ENCODE assay signal across 13 mouse cellular contexts in genomic region chr10:25016110-25016509, GRCm38 (mm10).
A peak's percentile ranks its signal among the peaks of the same experiment; 100 is the strongest.
DNase-seq lines count a peak whose midpoint lies in the region; ATAC-seq and TF ChIP-seq lines count a peak whose summit lies in the region.
"Had no signal": no experiment of that assay in that cellular context is flagged by ENCODE, and none has a peak within 500 bp of the region (broad histone marks: within the 10 kb centered on the region; RNA-seq: fewer than 3 reads in every experiment).

No protein-coding gene starts in this region.

- ATAC-seq in hindbrain, embryonic 16.5 days: peak; percentile 82; the same call in 1 of the 2 replicates
- no peak for ATAC-seq in hindbrain, embryonic 14.5 days (ENCODE audit: low FRiP score)
- no peak for ATAC-seq in inflammation-experienced regulatory T-cells, adult 6 months

- H3K4me1 ChIP-seq in hindbrain, embryonic 16.5 days (ENCODE audit: control insufficient read depth, insufficient read depth, low read depth, low read length): no peaks in the 10 kb centered on the region
- no peaks in the 10 kb centered on the region for H3K4me1 ChIP-seq in hindbrain, embryonic 14.5 days (replicated peaks; ENCODE audit: control insufficient read depth, insufficient read depth, low read length)
- H3K4me1 ChIP-seq: embryonic facial prominence, embryonic 13.5 days; heart, embryonic 13.5 days had no signal

- 66% methylated on average over 9 of the region's 9 CpGs for WGBS in hindbrain, embryonic 16.5 days
- 68% methylated on average over 9 of the region's 9 CpGs for WGBS in hindbrain, embryonic 14.5 days

- H3K9me3 ChIP-seq in hindbrain, embryonic 16.5 days (ENCODE audit: control insufficient read depth, low read length): no peaks in the 10 kb centered on the region
- no peaks in the 10 kb centered on the region for H3K9me3 ChIP-seq in hindbrain, embryonic 14.5 days (ENCODE audit: control insufficient read depth, low read length)
- H3K9me3 ChIP-seq: embryonic facial prominence, embryonic 13.5 days; heart, embryonic 13.5 days; limb, embryonic 10.5 days had no signal

- H3K4me2 ChIP-seq in hindbrain, embryonic 16.5 days (ENCODE audit: low read length): no peak overlapping the region
- no peak overlapping the region for H3K4me2 ChIP-seq in hindbrain, embryonic 14.5 days (replicated peaks)
- H3K4me2 ChIP-seq: embryonic facial prominence, embryonic 13.5 days; heart, embryonic 13.5 days had no signal

- no peak for DNase-seq in hindbrain, embryonic 14.5 days (ENCODE audit: low spot score)
- DNase-seq in adrenal gland, adult 8-10 months: peak; percentile 39
- peak; percentile 99 for DNase-seq in brain, adult 2 months (ENCODE audit: low read depth, low spot score)
- DNase-seq in gastrocnemius, adult 2 months: peak; percentile 75
- no peak for DNase-seq in ovary, postnatal 36 days (ENCODE audit: low spot score)
- no peak for DNase-seq in kidney, postnatal 14 days
- DNase-seq: kidney, adult 8-10 months; lung, postnatal 14 days had no signal

- no peak overlapping the region for H3K4me3 ChIP-seq in hindbrain, embryonic 16.5 days (ENCODE audit: low read length)
- H3K4me3 ChIP-seq in hindbrain, embryonic 14.5 days (replicated peaks; ENCODE audit: low read length): no peak overlapping the region
- H3K4me3 ChIP-seq in gastrocnemius, adult 2 months: no peak overlapping the region
- H3K4me3 ChIP-seq: embryonic facial prominence, embryonic 13.5 days; heart, embryonic 13.5 days; limb, embryonic 10.5 days had no signal

- TF ChIP-seq CTCF in gastrocnemius, adult 2 months (IDR thresholded peaks at IDR 0.05): no peak

- no peaks in the 10 kb centered on the region for H3K36me3 ChIP-seq in hindbrain, embryonic 16.5 days (ENCODE audit: control insufficient read depth, insufficient read depth, low read length)
- no peaks in the 10 kb centered on the region for H3K36me3 ChIP-seq in hindbrain, embryonic 14.5 days (replicated peaks; ENCODE audit: control insufficient read depth, insufficient read depth)
- H3K36me3 ChIP-seq: embryonic facial prominence, embryonic 13.5 days; heart, embryonic 13.5 days; limb, embryonic 10.5 days had no signal

- intact Hi-C loops in gastrocnemius, adult 2 months (cut with DNase I): no loop called here

- no peak overlapping the region for H3K9ac ChIP-seq in hindbrain, embryonic 16.5 days (ENCODE audit: low read depth, low read length)
- H3K9ac ChIP-seq in hindbrain, embryonic 14.5 days: no peak overlapping the region
- H3K9ac ChIP-seq: embryonic facial prominence, embryonic 13.5 days; heart, embryonic 13.5 days had no signal

- H3K27me3 ChIP-seq in hindbrain, embryonic 16.5 days (replicated peaks; ENCODE audit: control insufficient read depth, insufficient read depth, low read length): no peaks in the 10 kb centered on the region
- no peaks in the 10 kb centered on the region for H3K27me3 ChIP-seq in hindbrain, embryonic 14.5 days (ENCODE audit: control insufficient read depth, insufficient read depth, low read length)
- H3K27me3 ChIP-seq: embryonic facial prominence, embryonic 13.5 days; heart, embryonic 13.5 days had no signal

- H3K27ac ChIP-seq in hindbrain, embryonic 16.5 days (ENCODE audit: low read depth, low read length): no peak overlapping the region
- no peak overlapping the region for H3K27ac ChIP-seq in hindbrain, embryonic 14.5 days
- H3K27ac ChIP-seq in gastrocnemius, adult 2 months: no peak overlapping the region
- H3K27ac ChIP-seq: embryonic facial prominence, embryonic 13.5 days; heart, embryonic 13.5 days; limb, embryonic 10.5 days had no signal

Comparison
In these comparisons a context has a peak if more than half of its experiments do, and no peak if none do; other contexts are left out.
1. DNase-seq: peak in adrenal gland, adult 8-10 months (single experiment), brain, adult 2 months (single experiment) and gastrocnemius, adult 2 months (single experiment); none in hindbrain, embryonic 14.5 days (single experiment), ovary, postnatal 36 days (single experiment) and kidney, postnatal 14 days (single experiment).